Mouse (Mus musculus) MEL-GATA-1-ER (cell line): ENCODE data around the gene Mta1.

Experiments used
- DNase-seq: peaks from one replicate; pipeline ENCODE4 v3.0.0-alpha.2; 2012; ENCODE audit warnings: low read depth; ENCODE audit errors: extremely low read depth

Mta1 gene

DNA sequence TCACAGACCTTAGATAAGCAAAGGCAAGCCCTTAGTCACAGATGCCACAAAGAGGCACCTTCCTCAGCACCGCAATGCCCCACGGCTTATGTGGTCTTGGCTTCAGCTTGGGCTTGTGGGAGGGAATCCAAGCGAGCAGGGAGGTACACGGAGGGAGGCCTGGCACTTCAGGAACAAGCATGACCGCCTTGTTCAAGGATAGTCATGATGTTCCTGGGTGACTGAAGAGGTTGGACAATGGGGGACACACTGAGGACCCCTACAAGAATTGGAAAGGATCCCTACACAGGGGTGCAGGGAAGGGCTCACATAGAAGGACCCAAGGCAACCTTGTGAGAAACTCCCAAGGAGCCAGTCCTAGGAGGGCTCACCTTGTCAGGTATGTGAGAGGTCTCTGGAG is 1.0 kb upstream of the Mta1 start:
- DNase-seq, result no peak

DNA sequence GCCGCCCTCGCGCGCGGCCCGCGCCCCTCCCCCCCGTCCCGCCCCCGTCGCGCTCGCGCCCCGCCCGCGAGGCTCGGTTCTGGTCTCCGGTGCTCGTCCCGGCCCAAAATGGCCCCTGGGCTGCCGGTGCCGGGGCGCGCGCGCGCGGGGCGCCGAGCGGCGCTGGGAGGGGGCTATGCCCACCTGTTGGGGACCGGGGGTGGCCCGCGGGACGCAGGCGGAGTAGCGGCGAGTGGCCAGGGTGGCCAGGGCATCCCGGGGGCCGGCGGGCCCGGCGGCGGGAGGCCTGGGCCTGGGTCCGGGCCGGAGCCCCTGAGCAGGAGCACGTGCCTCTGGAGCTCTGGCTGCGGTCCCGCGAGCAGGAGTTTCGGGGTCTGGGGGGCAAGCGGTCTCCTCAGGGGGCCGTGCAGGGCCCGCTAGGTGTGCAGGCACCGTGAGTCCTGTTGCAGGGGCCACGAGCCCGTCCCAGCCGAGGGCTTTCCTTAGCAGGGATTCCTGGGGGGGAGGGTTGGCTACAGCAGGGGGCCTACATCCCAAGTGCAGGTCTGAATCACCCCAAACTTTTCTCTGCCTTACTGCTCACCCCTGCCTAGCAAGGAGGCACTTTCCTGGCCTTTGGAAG is 563 bp downstream of the Mta1 start:
- DNase-seq, result no peak

DNA sequence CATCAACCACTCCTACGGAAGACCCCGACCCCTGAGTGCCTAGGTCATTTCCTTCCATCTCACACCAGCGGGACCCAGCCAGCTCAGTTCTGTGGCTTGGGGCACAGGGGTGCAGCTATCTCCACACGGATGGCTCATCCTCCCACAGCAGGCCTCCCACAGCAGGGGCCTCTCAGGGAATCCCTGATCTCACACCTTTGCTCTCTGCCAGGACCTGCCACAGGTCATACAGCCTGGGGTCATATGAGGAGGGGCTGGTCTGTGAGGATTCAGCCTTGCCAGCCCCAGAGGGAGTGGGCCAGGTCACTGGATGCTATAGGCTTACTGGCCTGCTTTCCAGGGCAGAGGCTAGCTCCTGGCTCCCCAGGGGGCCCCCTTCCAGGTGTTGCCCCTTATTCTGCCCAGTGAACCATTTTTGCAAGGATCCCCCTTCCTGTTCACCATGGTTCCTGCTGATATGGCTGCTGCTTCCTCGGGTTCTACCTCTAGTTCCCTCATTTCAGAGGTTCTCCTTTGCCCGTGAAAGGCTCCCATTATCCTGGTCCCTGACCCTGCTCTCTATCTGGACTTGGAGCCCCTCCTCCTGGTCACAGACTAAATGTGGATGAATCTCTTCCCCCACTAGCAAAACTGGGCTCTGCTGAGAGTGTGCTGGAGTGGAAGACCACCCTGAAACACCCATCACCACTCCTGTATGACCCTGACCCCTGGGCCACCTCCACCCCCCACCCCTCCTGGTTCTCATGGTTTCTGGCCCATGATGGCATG is 1.6 kb downstream of the Mta1 start:
- no peak for DNase-seq

DNA sequence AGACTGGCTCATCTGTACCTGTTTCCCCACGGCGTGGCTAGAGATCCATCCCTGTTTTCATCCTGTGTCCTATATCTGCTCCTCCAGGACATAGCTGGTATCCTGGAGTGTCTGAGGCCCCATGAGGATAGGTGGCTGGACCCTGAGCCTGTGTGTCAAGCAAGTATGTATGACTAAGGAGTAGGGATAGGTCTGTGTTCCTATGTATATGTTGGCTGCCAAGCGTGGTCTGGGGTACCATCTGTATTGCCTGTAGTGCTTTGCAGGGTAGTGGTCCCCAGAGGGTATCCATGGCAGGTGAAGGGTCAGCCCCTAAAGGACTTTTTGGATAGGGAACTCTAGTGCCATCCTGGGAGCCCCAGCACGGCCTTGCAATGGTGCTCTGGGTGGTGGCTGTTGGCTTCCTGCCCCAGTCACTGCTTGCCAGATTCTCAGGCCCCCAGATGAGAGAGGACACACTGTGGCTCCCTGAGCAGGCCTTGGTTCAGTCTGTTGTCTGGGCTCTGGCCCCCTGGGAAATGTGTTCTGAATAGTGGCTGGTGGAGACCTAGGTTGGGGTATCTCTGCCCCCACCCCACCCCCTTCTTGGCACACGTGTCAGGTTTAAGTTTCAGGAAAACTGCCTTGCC is 2.5 kb downstream of the Mta1 start:
- no peak for DNase-seq

DNA sequence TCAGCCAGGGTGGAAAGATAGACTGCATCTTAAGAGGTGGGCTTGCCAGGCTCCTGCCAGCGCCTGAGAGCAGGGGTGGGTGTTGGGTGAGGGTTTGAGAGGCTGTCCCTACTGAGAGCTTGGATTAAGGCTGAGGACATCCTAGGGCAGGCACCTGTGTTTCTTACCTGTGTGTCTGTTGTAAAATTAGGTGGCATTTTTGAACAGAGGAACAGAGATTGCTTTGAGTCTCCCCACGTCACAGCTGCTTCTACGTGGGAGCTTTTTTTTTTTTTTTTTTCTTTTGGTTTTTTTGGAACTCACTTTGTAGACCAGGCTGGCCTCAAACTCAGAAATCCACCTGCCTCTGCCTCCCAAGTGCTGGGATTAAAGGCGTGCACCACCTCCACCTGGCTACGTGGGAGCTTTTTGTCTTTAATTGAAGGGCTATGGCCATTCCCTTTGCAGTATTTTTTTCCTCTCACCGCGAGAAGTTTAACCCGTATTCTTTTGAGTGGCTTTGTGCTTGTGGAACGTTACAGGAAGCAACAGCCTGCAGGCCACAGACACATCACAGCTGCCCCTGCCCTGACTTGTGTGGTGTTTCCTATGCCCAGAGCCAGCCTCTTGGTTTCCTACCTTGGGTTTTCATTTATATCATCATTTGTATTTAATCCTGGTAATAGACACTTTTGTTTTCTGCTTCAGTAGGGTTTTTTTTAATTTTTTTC is 3.3 kb downstream of the Mta1 start:
- no peak for DNase-seq

DNA sequence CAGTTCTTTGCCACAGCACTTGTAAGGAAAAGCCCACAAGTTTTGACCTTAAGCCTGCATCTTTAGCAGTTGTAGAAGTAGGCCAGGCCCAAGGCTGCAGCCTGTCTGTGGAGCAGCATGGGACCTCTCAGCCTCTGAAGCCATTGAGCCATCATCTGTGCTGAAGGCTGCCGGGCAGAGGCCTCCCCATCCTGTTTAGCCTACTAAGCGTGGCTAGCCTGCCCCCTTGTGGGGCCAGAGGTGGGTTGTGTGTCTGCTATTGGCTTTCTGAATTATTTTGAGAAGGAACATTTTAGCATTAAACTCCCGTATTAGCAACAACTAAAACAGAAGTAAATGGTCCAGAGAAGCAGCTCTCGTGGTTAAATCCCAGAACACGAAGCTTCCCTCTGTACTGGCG is 4.4 kb downstream of the Mta1 start:
- peak; percentile 53 for DNase-seq

DNA sequence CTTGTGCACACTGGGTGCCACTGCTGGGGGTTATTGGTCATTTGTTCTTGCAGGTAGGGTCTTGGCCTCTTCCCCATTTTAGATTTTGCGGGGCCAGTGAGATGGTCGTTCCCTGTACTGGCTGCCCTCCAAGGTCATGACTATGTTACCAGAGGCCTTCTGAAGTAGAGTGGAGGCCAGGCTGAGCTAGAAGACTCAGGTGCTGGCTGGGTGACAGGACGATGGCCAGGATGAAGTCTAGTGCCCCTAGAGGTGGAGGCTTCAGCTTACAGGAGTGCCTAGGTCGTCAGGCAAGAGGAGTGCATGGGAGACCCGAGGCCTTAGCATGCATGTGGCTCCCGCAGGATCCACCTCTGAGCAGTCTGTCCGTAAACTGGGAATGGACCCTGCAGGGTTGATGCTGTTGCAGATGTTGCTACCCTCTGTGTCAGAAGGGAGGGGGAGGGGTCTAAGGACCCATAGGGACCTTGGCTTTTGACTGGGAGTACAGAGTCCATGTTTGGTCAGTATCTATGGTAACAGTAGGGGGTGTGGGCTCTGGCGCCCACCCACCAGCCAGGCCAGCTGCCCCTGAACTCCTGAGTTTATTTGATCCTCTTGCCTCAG is 5.9 kb downstream of the Mta1 start:
- no peak for DNase-seq

DNA sequence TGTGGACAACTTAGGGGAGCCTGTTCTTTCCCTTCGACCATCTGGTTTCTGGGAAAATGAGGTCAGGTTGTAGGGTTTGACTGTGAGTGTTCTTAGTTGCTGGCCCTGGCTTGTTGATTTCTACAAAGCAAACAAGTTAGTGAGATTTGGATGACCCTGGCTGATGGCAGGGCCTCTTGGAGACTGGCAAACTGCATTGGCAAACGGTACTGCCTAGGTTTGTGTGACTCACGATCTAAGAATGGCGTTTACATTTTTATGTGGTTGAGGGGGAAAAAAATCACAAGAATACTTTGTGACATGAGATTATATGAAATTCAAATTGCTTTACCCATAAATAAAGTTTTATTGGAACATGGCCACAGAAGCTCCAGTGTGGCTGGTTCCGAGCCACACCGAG is 8.3 kb downstream of the Mta1 start:
- DNase-seq, result no peak

DNA sequence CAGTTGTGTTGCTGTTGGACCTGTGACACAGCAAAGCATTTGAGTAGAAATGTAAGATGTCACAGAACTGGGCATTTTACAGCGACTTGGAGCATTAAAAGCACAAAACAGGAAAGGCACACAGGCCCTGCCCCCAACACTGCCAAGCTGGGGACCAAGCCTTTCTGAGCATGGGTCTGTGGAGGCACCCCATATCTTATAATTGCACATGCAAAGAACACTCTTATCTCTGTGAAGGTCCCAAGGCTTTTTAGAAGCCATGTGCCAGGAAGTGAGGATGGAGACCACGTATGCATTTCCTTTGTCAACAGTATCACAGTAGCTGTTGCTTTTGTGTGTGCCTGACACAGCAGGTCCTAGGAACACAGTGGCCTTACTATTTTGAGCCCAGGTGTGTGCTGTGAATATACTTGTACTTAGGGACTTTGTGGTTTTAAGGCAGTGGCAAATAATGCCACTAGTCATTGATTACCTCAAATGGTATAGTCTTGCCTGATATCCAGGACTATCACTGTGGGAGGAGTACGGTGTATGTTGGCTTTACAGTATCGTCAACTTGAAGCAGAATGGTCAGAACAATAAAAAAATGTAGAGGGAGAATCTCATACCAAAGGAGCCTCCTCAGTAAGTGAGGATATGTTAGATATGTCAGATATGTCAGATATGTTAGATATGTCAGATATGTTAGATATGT is 9.5 kb downstream of the Mta1 start:
- DNase-seq, result peak; percentile 99

DNA sequence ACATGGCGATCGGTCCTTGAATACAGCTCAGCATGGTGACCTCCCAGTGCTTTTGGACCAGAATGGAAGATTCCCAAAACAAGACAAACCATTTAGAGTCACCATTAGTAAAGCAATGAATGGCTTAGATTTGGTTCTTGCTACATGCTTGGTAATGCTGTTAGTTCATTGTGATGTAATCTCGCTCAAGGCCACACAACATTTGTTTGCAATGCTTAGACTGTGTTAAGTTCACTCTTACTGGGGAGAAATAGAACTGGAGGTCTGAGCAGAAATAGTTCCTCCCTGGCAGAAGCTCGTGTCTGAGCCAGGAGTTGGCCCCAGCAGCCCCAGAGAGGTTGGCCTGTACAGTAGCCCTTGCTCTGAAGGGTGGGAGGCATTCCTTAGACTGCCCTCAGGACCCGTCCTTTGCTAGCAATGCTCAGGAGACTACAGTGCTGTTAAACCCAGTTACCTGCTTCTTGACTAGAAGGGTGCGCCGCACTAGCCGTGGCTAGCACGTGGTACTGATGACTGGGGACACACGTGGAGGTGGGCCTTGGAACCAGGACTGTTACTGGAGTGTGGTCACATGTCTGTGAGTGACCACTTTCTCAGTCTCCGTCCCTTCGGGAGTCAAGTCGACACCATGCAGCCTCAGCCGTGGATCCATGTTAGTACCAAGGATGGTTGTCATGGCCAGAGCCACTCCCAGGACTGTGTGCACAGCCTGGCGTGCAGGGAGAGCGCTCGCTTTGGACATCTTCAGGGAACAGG is 10.6 kb downstream of the Mta1 start:
- no peak for DNase-seq

DNA sequence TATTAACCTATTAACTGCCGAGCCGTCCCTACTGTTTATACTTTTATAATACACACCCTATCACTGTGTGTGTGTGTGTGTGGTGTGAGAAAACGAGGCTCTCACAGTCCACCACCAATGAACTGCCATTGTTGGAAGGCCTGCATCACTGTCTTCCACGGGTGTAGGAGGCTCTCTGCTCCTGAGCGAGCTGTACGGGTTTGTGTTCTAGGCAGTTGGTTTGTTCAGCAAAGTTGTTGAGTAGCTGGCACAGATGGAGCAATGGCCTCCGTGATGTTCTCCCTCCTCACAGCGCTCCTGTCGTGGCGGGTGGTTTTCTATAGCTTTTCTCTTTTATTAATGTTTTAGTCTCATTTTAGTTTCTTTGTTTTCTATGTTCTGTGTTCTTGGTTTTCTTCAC is 11.7 kb downstream of the Mta1 start:
- DNase-seq, result no peak

DNA sequence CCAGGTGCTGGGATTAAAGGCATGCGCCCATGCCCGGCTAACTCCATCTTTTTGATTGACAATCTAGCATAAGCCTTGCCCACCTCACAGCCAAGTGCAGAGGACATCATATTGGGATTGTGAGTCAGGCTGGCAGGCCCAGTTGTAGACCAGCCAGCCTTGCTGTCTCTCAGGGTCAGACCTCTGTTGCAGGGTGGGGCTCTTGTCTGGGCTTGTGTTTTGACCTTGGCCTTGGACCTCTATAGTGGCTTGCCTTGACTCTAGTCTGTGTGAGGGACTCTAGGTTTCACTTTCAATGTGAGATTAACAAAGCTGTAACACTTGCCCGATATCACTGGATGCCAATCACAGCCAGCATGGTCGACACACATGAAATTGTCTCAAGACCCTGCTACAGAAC is 16.1 kb downstream of the Mta1 start:
- DNase-seq, result no peak

DNA sequence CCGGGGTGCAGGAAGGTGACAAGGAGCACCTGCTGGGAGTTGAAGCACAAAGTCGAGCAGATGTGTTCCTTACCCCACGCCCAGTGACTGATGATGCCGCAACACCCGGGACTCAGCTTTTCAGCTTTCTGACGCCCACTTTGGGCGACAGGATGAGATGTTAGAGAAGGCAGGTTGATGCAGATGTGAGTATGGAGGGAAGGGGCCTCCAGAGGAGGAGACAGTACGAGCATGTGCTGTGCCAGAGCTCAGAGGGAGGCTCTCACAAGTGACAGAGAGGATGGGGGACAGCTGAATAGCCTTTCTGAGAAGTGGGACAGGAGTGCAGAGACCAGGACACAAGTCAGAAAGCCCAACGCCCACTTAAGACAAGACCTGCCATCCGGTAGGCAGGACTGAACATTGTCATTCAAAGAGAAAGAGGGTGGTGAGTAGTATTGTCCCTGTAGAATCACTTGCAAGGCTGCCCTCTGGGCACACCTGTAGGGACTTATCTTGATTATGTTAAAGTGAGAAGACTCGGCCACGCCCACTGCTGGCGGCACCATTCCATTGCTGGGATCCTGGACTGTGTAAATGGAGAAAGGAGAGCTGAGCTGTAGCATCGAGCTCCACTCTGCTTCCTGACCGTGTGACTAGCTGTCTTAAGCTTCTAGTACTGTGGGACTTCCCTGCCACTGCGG is 16.9 kb downstream of the Mta1 start:
- DNase-seq, result no peak

DNA sequence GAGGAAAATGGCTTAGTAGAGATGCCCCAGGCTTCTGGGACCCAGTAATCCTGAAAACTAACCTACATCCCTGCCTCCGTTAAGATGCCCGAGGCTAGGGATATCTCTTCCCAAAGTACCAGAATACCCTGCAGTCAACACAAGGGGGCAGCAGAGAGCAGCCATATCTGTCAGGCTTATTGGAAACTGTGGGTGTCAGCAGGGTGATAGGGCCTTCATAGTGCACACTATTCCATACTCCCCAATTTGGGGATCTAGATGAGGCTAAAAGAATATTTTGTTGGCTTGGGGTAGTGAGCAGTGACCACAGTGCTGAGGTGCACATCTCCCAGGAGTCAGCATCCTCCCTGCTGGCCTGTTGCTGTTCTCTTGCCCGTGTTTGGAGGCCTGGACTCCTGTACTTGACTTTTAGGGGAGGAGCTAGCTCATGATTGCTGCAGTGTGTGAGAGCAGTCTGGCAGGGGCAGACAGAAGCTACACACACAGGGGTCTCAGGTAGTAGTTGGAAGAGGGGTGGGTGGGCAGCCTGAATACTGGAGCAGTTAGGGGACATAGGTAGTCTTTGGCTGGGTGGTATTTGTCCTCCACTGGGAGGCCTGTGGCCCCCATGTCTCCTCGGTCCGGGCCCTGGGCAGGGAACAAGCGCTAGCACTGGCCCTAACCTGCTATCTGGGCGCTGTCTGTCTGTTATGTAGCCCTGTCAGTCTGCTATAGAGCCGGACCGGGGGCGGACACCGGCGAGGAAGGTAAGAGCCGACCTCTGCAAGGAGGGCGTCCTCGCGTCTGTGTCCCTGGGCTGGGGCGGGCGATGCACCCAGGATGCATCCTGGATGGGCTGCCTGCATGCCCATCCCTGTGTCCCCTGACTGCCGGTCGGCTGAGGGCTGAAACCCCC is 21.7 kb downstream of the Mta1 start:
- DNase-seq, result peak; percentile 71

DNA sequence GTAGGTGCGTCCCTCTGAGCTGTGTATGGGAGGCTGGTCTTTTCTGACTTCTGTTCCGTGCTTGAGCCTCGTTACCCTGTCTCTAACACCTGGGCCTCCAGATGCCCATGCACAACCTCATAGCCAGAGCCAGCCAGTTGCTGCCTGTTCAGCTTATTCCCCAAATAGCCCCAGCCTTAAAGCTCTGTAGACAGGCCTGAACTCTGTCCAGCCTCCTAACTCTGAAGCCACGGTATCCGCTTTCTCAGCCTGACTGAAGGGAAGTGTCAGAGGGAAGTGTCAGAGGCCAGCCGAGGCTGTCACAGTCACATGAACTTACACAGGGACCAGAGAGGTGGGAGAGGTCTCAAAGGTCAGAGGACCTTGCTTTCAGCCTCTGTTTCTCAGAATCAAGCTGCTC is 26.6 kb downstream of the Mta1 start:
- DNase-seq, result no peak

DNA sequence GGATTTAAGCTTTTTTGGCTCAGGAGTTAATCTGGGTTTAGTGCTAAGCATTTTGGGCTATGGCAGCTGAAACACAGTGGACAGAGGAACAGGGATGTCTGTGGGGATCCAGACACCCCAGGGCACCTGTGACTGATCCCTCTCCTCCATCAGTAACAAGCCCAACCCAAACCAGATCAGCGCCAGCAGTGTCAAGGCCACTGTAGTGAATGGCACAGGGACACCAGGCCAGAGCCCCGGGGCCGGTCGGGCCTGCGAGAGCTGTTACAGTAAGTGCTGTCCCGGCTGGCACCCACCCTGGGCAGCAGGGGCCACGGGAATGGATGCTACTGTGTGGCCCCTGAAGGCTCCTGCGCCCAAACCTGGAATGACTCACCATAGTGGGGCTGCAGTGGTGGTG is 32.7 kb downstream of the Mta1 start:
- no peak for DNase-seq

DNA sequence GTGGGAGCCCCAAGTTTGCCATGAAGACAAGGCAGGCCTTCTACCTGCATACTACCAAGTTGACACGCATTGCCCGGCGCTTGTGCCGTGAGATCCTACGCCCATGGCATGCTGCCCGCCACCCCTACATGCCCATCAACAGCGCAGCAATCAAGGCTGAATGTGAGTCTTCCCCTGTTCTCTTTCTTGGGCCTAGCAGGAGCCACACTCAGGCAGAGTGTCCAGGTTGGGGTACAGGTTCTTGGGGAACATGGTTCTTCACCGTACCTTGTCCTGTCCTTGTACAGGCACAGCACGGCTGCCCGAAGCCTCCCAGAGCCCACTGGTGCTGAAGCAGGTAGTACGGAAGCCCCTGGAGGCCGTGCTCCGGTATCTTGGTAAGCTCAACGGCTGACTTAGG is 33.5 kb downstream of the Mta1 start:
- no peak for DNase-seq

DNA sequence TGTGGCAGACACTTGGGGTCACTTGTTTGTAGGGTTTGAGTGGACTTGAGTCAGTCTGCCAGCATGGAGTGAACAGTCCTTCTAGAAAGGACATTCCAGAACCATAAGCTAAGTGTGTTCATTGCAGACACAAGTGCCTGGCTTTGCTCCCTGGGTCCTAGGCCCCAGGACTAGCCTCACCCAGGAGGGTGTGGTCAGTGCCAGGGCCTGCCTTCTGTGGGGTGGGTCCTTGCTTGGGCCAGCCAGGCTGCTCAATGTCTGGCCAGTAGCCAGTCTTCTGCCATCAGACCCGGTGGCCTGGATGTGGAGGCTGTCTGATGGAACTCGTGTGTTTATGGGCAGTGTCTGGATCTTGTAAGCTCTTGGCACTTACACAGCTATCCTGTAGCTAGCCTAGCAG is 34.5 kb downstream of the Mta1 start:
- DNase-seq, result no peak

DNA sequence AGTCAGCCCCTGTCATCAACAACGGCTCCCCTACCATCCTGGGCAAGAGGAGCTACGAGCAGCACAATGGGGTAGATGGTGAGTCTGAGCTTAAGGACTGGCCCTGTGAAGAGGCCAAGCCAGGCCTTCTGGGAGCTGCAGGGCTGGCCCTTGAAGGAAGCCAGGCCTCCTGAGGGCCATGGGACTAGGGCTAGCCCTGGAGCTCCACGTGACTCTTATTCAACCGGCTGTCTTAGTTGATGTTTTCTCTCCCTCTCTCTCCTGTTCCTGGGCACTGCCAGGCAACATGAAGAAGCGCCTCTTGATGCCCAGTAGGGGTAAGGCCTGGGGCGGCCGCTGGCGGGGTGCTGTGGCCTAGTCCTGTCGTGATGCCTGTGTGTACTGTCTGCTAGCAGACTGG is 35.2 kb downstream of the Mta1 start:
- no peak for DNase-seq
